Mouse (Mus musculus): Measurements from ENCODE around the gene Zfand3. TPM values are rescaled to one million over a fixed set of nuclear protein-coding genes. Genes with fewer than 3 reads are reported as not detected.
A peak's percentile ranks its signal among the peaks of the same experiment; 100 is the strongest.

Zfand3 gene
- polyA plus RNA-seq, 1 experiment from 2014 or later, result 68.1 TPM

DNA sequence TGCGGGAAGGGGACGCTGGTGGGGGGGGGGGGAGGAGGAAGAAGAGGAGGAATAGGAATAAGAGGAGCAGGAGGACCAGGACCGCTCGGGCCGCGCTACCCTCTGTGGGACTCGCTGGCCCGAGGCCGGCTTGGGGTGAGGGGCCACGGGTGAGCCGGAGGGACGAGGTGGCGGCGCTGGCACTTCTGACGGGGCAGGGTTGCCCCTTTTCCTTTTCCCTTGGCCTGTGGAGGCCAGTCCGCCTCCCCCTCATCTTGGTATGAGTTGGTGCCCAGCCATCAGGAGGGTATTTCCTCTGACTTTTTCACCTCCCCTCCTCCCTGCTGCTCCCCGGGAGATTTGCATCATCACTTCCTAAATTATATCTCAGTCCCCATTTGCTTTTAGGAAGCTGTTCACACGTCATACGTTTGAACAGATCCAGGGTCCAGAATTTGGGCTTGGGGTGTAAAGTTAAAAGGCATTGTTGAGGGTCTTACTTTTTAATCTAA is 963 bp downstream of the Zfand3 start:
- 0% methylated on average over 19 of the region's 19 CpGs for WGBS

GRCm38 (mm10) chr17:30006877-30007276 is 2.3 kb downstream of the Zfand3 start:
- Histone ChIP-seq H3K36me3 (peaks cover 30% of the 10 kb centered on the region), H3K4me3 (peak overlapping the region; percentile 99; the same call in 1 of the 2 replicates), H3K4me1 (peaks cover 56% of the 10 kb centered on the region), H3K27me3 (ENCODE audit: low read depth, poor library complexity, severe bottlenecking) (peaks cover 9% of the 10 kb centered on the region), H3K27ac (replicated peaks) (no peak overlapping the region), H3K9me3 (replicated peaks) (no peaks in the 10 kb centered on the region)
- 84% methylated on average over 2 of the region's 2 CpGs for WGBS
- no peak for DNase-seq (ENCODE audit: low spot score)

More for the DNA sequence above, 963 bp downstream of the Zfand3 start:
- H3K27me3 ChIP-seq (ENCODE audit: low read depth, poor library complexity, severe bottlenecking), result peaks cover 19% of the 10 kb centered on the region
- H3K9me3 ChIP-seq (replicated peaks), result no peaks in the 10 kb centered on the region
- peak overlapping the region; percentile 100 for H3K27ac ChIP-seq (replicated peaks)
- H3K4me3 ChIP-seq, result peak overlapping the region; percentile 99
- H3K4me1 ChIP-seq, result peaks cover 56% of the 10 kb centered on the region
- peaks cover 27% of the 10 kb centered on the region for H3K36me3 ChIP-seq
- no peak for DNase-seq (ENCODE audit: low spot score)

- WGBS, result 92% methylated on average over 6 of the region's 6 CpGs
- no peak overlapping the region for H3K27ac ChIP-seq (replicated peaks)
- no peak for DNase-seq (ENCODE audit: low spot score)
- peaks cover 38% of the 10 kb centered on the region for H3K36me3 ChIP-seq
- peak overlapping the region; percentile 99; the same call in 1 of the 2 replicates for H3K4me3 ChIP-seq
- H3K27me3 ChIP-seq (ENCODE audit: low read depth, poor library complexity, severe bottlenecking), result no peaks in the 10 kb centered on the region
- H3K4me1 ChIP-seq, result peaks cover 56% of the 10 kb centered on the region
- H3K9me3 ChIP-seq (replicated peaks), result 0 out of 2 replicates have a peak, but pooled peaks cover 4% of the 10 kb centered on the region
These were observed 3.4 kb downstream of the Zfand3 start for GRCm38 (mm10) chr17:30007883-30008282.

DNA sequence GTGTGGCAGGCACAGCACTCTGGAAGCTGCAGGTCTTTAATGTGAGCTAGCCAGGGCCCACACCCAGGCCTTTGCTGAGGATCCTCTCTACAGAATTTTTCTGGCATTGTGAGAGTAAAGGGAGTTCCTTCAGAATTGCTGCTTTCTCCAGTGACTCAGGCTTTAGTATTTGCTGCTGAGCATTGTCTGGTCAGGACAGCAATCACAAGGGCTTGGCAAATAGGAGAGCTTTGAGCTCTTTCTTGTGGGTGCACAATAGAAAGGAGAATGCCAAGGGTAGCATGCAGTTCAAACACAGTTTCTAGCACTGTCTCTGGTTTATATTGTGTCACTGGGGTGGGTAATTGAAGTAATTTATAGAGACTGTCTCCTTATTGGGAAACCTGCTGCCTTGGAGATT is 3.9 kb downstream of the Zfand3 start:
- Histone ChIP-seq H3K36me3 (peaks cover 41% of the 10 kb centered on the region), H3K27me3 (ENCODE audit: low read depth, poor library complexity, severe bottlenecking) (no peaks in the 10 kb centered on the region), H3K27ac (replicated peaks) (0 out of 2 replicates have a peak overlapping the region, but pooled peaks have one; percentile 59), H3K9me3 (replicated peaks) (0 out of 2 replicates have a peak, but pooled peaks cover 4% of the 10 kb centered on the region), H3K4me3 (peak overlapping the region; percentile 99; the same call in 1 of the 2 replicates), H3K4me1 (peaks cover 51% of the 10 kb centered on the region)
- DNase-seq (ENCODE audit: low spot score), result no peak

GRCm38 (mm10) chr17:30014660-30015059 is 10.1 kb downstream of the Zfand3 start:
- DNase-seq (ENCODE audit: low spot score), result no peak
- Histone ChIP-seq H3K36me3 (peaks cover 37% of the 10 kb centered on the region), H3K4me3 (no peak overlapping the region), H3K27me3 (ENCODE audit: low read depth, poor library complexity, severe bottlenecking) (no peaks in the 10 kb centered on the region), H3K27ac (replicated peaks) (no peak overlapping the region), H3K9me3 (replicated peaks) (peaks cover 8% of the 10 kb centered on the region; the same call in 1 of the 2 replicates), H3K4me1 (0 out of 2 replicates have a peak, but pooled peaks cover 11% of the 10 kb centered on the region)
- 95% methylated on average over 4 of the region's 4 CpGs for whole genome bisulfite sequencing

DNA sequence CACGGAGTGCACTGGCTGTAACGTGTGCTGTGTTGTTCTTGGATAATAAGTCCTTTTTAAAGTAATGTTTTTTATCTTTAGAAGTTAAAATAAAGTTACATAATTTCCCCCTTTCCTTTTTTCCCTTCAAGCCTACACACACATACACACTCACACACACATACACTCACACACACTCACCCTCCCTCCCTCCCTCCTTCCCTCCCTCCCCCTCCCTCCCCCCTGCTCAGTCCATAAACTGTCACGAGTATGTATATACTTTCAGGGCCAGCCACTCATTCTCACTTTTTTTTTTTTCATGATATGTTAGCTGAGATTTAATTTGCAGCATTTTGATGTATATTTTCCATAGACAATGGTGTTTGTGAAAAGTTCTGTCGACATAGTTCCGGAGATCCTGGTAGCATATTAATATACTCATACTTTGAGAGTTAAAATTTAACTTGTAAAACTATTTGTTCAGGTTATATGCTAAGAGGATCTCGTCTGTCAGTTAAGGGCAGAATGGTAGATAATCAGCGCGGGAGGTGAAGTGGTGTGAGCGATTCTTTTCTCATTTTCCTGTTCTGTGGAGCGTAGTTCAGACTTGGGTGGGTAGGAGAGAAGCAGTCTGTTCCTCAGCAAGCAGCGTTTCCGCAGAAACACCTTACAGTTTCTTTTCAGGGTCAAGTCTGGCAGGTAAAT is 14.5 kb downstream of the Zfand3 start:
- Histone ChIP-seq H3K4me1 (peaks cover 16% of the 10 kb centered on the region), H3K27ac (replicated peaks) (no peak overlapping the region), H3K36me3 (peaks cover 10% of the 10 kb centered on the region), H3K4me3 (no peak overlapping the region), H3K9me3 (replicated peaks) (peaks cover under 1% of the 10 kb centered on the region; the same call in 1 of the 2 replicates), H3K27me3 (ENCODE audit: low read depth, poor library complexity, severe bottlenecking) (no peaks in the 10 kb centered on the region)
- 92% methylated on average over 12 of the region's 12 CpGs for WGBS
- DNase-seq (ENCODE audit: low spot score), result no peak

DNA sequence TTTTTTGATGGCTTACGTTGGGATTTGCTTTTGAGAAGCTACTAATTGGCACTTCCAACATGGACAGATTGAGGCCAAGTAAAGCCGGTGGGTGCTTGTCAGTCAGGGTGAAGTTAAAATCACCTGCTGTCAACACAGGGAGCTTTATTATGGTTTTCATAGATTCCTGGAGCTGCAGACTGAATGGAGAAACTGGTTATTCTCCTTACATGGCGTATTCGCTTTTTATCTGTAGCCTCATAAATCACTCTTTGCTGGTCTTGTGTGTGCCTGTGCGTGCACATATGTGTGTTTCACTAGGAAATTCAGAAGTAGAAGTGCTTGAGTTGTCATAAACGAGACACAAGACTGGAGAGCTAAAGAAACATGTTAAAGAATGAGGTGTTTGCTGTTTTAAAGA is 15.4 kb downstream of the Zfand3 start:
- Histone ChIP-seq H3K27me3 (ENCODE audit: low read depth, poor library complexity, severe bottlenecking) (no peaks in the 10 kb centered on the region), H3K36me3 (peaks cover 2% of the 10 kb centered on the region; the same call in 1 of the 2 replicates), H3K9me3 (replicated peaks) (no peaks in the 10 kb centered on the region), H3K4me1 (peaks cover 16% of the 10 kb centered on the region), H3K27ac (replicated peaks) (no peak overlapping the region), H3K4me3 (no peak overlapping the region)
- WGBS, result 90% methylated on average over 6 of the region's 6 CpGs
- no peak for DNase-seq (ENCODE audit: low spot score)

- 65% methylated on average over 5 of the region's 5 CpGs for WGBS
- Histone ChIP-seq H3K27me3 (ENCODE audit: low read depth, poor library complexity, severe bottlenecking) (no peaks in the 10 kb centered on the region), H3K9me3 (replicated peaks) (no peaks in the 10 kb centered on the region), H3K4me1 (peaks cover 31% of the 10 kb centered on the region), H3K27ac (replicated peaks) (no peak overlapping the region), H3K4me3 (no peak overlapping the region), H3K36me3 (peaks cover 2% of the 10 kb centered on the region; the same call in 1 of the 2 replicates)
- DNase-seq (ENCODE audit: low spot score), result peak; percentile 62
These were observed 20.1 kb downstream of the Zfand3 start for GRCm38 (mm10) chr17:30024651-30025050.

- WGBS, result 59% methylated on average over 6 of the region's 6 CpGs
These were observed 22.1 kb downstream of the Zfand3 start for GRCm38 (mm10) chr17:30026617-30027016.

DNA sequence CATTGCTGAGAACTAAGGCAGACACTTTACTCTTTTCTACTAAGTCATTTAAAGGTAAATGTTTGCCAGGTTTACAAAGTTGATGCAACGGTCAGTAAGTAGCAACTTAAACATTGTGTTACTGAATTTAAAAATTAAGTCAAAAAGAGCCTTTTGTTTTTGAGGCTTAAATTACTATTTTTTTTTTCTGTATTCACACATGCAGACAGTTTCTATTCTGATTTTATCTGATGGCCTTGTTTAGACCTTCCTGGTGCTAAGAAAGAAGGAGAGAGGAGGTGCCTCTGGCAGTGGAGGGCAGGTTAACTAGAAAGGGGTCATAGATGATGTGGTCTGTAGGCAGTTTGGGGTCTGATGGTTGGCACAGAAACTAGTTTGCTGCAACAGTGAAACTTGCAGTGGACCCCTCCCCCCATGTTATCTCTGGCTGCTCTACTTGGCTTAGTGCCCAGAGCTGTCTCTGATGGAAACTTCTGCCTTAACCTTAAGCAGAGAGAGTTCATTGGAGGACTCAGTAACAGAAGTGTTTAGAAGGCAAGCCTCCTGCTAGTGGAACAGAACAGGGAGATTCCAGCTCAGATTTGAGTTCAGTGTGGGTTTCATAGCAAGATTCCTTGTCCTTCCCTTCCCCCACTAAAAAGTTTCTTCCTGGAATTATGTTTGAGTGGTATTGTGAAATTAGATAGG is 23.0 kb downstream of the Zfand3 start:
- H3K9me3 ChIP-seq (replicated peaks), result no peaks in the 10 kb centered on the region
- 89% methylated on average over 1 of the region's 1 CpGs for WGBS
- H3K27ac ChIP-seq (replicated peaks), result no peak overlapping the region
- H3K4me3 ChIP-seq, result no peak overlapping the region
- no peaks in the 10 kb centered on the region for H3K27me3 ChIP-seq (ENCODE audit: low read depth, poor library complexity, severe bottlenecking)
- H3K4me1 ChIP-seq, result peaks cover 20% of the 10 kb centered on the region
- no peak for DNase-seq (ENCODE audit: low spot score)
- peaks cover 2% of the 10 kb centered on the region; the same call in 1 of the 2 replicates for H3K36me3 ChIP-seq

More at GRCm38 (mm10) chr17:30026617-30027016, 22.1 kb downstream of the Zfand3 start:
- H3K4me3 ChIP-seq, result no peak overlapping the region
- no peaks in the 10 kb centered on the region for H3K27me3 ChIP-seq (ENCODE audit: low read depth, poor library complexity, severe bottlenecking)
- peaks cover 2% of the 10 kb centered on the region; the same call in 1 of the 2 replicates for H3K36me3 ChIP-seq
- H3K9me3 ChIP-seq (replicated peaks), result no peaks in the 10 kb centered on the region
- DNase-seq (ENCODE audit: low spot score), result no peak
- no peak overlapping the region for H3K27ac ChIP-seq (replicated peaks)
- H3K4me1 ChIP-seq, result peaks cover 22% of the 10 kb centered on the region

- 94% methylated on average over 7 of the region's 7 CpGs for WGBS
- no peak overlapping the region for H3K4me3 ChIP-seq
- no peaks in the 10 kb centered on the region for H3K27me3 ChIP-seq (ENCODE audit: low read depth, poor library complexity, severe bottlenecking)
- H3K4me1 ChIP-seq, result peaks cover 20% of the 10 kb centered on the region
- DNase-seq (ENCODE audit: low spot score), result no peak
- H3K36me3 ChIP-seq, result no peaks in the 10 kb centered on the region
- no peaks in the 10 kb centered on the region for H3K9me3 ChIP-seq (replicated peaks)
- no peak overlapping the region for H3K27ac ChIP-seq (replicated peaks)
These were observed 25.2 kb downstream of the Zfand3 start for GRCm38 (mm10) chr17:30029633-30030226.

DNA sequence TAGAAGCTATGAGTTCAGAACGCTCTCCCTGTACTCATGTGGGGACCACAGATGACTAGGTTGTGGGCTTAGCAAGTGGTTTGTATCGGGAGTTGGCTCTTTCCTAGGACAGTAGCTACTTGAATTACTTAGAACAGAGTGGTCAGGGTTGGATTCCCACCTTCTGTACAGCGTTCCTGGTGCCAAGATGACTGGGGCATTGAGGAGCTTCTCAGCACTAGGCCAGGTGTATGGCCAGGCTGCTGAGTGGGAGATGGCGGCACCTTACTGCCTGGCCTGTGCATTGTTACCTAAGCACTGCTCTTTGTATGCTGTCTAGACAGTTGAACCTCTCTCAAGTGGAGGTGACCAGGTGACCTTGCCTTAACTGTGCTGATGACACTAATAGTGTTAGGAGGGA is 28.3 kb downstream of the Zfand3 start:
- Histone ChIP-seq H3K27me3 (ENCODE audit: low read depth, poor library complexity, severe bottlenecking) (no peaks in the 10 kb centered on the region), H3K4me1 (peaks cover 1% of the 10 kb centered on the region), H3K36me3 (peaks cover 8% of the 10 kb centered on the region; the same call in 1 of the 2 replicates), H3K9me3 (replicated peaks) (no peaks in the 10 kb centered on the region), H3K27ac (replicated peaks) (no peak overlapping the region), H3K4me3 (no peak overlapping the region)
- DNase-seq (ENCODE audit: low spot score), result no peak
- 95% methylated on average over 4 of the region's 4 CpGs for WGBS

Measured in midbrain, embryonic 10.5 days (tissue).